Mouse (Mus musculus): Measurements from ENCODE around the gene Mrpl10.

Mrpl10 gene

DNA sequence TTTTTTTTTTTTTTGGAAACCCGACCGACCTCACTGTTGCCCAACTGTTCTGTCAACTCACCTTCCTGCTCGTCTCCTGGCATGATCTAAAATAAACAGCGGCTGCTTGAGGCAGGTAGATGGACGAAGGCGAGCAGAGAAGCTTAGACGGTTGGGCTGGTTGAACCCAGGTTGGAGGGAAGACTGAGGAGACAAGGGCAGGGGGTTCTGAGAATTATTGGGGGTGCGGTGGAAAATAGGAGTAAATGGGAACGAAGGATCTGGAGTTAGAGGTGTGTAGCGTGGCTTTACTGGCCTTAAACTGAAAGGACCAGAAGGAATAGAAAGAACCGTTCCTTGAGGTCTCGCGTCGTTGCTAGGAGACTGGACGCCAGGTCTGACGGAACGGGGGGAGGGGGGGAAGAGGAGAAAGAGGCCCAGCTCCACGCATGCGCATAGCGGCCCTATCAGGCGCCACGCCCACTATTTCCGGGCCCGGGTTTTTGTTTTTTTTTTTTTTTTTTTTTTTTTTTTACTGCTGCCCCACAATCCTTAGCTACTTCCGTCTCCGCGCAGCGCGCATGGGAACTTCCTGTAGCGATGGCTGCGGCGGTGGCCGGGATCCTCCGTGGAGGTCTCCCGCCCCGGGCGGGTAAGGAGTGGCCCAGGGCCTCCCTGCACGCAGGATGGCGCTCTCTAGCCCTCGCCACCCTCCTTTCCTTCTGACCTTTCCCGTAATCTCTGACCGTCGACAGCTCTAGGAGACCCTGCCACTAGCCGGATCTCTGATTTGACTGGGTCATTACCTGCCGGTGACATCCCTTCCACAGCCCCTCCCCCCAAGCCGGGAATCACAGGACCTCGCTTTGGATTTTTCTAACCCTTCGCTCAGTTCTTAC lies at the start of gene Mrpl10, which contains the start of gene Lrrc46:
Gene Mrpl10, plus strand, starts transcription at position 539 of the 878 bp plus-strand sequence.
Gene Lrrc46, minus strand, starts transcription at position 386 of the 878 bp plus-strand sequence.
- DNase-seq: peak; percentile 91

DNA sequence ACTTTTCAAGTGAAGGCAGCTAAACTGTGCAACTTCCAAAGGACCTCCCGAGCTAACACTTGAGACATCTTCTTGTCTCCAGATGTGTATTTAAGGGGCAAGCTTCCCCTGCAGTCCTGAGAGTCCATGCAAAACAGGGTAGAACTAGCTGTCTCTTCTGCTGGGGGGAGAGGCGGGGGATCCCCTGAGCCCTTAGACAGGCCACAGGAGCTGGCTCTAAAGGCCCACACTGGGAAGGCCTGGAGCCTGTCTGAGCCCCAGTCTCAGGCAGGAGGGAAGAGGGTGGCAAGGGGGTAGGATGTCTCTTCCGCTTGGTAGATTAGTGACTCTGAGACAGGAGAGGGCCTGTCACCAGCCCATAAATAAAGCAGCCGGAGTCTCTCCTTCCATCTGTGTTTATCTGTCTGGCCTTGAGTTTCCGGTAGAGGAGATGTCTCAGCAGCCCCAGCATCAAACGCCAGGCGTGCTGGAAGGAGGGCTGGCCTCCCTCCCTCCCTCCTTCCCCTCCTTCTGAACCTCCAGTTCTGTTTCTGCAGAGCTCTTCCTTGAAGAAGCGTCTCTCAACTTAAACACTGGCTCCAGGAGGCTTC lies 48.5 kb upstream of the Mrpl10 start:
- peak; percentile 43 for DNase-seq

DNA sequence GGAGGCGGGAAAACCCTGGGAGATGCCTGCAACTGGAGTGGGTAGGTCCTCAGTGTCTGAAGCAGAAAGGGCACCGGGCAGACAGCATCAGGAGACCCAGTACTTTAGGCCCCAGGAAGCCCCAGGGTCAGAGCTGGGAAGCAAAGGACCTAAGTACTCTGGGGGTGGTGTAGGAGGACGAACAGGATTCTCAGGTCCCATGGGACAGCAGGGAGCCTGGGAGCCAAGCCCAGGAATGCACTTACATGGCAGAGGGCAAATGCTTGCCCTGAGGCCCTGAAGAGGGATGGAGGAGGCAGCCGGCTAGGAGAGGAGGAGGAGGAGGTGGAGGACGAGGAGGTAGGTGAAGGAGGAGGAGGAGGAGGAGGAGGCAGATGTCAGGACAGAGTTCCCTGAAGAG lies 46.3 kb upstream of the Mrpl10 start:
- no peak for DNase-seq

DNA sequence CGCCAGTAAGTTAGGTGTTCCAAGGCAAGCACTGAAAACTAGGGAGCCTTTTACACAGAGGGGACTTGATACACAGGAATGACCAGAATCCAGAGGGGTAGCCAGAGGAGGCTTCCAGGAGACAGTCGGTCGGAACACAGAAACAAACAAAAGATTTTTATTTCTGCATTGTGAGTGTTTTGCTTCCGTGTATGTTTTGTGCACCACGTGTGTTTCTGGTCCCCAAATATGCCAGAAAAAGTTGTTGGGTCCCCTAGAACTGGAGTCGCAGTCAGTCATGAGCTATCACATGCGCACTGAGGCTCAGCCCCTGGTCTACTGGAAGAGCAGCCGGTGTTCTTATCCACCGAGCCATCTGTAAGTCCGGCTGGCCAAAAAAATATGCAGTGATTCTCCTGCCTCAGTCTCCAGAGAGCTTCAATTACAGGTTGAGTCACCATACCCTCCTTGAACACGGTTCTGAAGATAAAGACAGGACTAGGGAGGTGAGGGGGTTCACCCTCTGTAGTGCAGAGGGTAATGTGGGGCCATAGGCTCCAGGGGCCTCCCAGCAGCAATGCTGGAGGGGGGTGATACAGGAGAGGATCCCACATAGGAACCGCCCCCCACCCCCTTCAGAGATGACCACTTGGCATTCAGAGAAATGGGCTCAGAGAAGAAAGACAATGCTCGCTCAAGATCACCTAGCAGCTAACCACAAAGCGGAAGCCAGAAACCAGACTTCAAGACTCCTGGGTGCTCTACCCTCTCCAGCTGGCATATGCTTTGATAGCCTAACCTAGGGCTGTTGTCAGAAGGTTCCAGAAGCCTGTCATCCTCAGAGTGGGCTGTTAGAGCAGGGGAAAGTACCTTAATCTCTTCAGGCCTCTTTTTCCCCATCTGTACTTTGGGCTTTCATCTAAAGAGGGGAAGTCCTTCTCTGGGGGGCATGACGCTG lies 45.3 kb upstream of the Mrpl10 start:
- DNase-seq: peak; percentile 75

DNA sequence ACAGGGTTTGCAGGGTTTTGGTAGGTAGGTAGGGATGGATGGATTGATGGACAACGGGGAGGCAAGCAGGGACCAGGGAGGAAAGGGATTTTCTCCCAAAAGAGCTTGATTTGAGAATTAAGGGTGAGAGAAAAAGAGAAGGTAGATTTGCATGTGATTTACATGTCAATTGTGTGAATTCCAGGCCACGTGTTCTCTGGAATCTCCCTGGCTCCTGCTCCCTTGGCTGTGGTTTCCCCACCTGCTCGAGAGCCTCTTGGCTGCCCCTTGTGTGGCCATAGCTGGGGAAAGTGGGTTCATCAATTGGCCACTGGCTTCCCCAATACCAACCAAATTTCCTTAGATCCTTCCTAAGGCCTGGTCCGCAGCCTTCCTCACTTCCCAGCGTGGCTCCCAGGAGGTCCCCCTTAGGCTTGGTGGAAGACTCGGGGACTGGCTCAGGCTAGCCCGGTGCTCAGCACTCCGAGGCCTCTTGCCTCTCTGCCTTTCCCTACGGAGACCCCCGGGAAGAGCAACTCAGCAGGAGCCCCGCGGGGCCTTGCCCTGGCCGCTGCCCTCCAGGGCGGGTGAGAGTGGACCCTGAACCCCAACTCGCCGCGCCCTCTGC lies 44.5 kb upstream of the Mrpl10 start:
- DNase-seq: no peak

DNA sequence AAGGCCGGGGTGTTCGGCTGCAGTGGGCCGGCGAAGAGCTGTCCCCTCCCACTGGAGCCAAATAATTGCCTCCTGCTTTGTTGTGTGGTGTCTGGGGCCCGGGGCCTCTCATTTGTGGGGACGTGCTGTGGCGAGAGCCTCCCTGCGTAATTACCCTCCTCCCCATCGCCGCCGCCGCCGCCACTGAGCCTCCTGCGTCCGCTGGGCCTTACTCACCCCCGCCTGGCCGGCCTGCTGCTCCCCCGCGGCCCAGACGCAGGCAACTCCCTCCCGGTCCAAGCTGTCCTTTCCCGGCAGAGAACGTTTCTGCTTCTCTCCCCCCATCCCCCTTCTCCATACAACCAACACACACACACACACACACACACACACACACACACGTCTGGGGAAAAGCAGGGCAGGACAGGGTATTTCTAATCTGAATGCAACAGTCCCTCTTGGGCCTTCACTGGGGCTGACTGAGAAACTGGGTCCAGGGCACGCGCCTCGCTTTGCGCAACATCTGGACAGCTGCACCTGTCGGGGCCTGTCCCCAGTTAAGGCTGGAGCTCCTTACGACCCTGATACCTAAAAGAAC lies 43.9 kb upstream of the Mrpl10 start:
- DNase-seq: no peak

DNA sequence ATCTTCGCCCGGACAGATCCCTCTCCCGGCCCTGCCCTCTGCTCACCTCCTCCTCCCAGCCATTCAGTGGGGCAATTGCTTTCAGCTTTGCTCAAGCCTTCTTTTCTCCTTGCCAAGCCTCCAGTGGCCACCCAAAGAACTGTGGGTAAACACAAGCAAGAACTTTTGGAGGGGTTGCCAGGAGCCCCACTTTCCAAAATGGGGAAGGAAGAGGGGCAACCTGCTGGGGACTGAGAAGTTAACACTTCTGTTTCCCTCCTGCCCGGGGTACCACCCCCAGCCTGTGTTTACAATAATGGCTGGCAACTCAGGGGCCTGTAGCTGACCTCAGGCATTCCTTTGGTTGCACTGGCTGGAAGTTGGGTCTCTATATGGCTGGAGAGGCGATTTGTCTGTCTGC lies 38.2 kb upstream of the Mrpl10 start:
- DNase-seq: no peak

DNA sequence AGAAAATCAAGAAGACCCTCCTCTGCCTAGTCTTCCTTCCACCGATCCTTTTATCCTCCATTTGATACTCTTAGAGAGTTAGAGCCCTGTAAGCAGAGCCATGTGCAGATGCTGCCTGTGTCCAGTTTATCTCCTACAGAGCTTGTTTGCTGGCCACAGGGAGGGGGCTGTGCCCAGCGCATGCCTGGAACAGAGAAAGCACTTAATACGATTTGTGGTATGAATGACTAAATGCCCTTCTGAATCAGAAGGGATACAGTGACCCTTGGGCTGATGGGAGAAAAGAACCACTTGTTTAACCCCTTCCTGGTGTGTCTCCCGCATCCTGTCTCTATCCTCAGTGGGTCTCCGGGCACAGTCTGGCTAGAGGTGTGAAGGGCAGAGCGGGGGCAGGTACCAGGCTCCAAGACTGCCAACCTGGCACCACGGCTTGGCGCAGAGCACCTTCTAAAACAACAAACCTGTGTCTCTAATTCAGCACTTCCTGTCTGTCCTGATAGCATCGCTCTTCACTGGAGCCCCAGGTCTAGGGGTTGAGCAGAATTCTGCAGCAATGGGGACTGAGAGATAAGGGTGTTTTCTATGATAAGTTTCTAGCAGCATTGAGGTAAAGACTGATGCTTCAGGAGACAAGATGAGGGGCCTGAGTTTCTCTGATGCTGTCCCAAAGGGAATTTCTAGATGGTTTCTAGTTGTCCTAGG lies 34.1 kb upstream of the Mrpl10 start:
- no peak for DNase-seq

DNA sequence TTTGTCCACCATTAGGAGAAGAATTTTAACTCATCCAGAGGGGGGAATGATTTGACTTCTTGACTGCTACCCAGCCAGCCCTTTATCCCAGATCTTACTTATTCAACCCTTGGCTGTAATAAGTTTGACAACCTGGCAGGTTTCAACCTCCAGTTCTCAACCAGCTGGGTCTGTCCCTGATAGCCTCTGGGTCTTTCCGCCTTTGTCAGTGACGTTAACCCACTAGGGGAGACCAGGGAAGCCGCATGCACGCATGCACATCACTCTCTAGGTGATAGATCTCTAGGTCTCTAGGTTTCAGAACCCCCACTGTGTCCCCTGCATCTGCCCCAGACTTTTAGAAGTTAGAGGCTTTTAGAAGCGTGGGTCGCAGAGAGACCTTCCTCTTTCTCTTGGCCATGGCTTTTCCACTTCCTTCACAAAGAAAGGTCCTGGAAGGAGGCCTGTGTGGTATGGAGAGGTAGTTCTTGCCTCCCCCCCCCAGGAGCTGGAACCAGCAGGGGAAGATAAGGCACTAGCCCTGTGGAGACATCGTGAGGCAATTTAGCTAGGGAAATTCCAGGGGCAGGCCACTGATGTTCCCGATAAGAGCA lies 32.1 kb upstream of the Mrpl10 start:
- DNase-seq: no peak

DNA sequence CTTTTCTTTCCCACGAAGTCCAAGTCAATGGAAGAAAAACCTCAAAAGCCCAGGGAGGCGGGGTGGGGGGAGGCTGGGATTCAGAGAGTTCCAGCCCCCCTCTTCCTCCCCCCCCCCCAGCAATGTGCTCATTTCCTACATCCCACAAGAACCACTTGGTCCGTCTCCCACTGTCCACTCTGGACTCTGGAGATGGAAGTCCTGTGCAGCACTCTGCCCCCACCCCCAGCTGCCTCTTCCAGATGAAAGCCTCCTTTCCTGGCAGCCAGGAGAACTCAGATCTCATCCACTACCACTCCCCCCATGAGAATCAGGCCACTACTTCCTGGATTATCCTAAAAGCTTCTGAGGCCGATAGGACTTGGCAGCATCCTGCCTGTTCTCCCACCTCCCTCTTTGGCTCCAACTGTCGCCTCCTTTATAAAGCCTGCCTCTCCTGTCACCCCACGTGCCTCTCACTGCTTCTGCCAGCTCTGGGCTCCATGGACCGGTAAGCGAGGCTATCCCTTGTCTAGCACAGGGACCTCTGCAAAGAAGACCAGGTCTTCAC lies 28.2 kb upstream of the Mrpl10 start, which contains the start of gene Sp6:
Gene Sp6, plus strand, starts transcription at position 274 of the 550 bp plus-strand sequence.
- no peak for DNase-seq

DNA sequence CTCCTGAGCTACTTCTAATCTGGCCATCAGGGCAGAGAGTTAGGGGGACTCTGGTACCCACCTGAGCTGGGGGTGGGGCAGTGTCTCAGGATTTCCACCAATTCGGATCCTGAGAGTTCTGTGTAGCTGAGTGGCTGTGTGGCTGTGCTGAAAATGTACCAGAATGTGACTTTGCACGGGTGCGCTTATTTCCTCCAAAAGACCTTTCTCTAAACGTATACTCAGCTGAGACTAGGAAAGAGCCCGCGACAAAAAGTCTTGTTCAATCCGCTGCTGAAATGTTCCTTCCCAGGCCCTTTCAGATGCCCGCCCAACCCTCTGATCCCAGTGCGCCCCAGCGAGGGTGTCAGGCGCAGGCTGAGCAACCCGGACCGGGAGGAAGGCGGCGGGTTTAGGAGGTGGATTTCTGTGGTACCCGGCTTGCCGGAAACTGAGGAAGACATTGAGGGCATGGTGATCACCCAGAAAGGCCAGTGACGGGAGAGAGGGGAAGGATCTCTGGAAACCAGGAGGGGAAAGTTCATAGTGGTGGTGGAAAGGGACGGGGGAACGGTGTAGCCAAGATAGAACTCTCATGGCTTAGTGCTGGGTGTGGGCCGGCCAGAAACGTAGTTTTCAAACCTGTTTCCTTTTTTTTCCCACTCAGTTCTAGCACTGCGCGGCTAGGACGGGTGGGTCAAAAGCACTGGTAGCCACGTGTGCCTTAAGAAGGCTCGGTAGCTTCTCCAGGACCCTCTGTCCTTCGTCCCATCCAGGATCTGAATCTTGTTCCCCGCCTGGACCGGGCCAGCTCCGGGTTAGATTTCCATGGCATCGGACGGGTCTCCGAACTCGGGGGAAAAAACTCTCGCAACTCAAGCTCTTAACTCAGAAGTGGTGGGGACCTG lies 23.4 kb upstream of the Mrpl10 start:
- DNase-seq: no peak

DNA sequence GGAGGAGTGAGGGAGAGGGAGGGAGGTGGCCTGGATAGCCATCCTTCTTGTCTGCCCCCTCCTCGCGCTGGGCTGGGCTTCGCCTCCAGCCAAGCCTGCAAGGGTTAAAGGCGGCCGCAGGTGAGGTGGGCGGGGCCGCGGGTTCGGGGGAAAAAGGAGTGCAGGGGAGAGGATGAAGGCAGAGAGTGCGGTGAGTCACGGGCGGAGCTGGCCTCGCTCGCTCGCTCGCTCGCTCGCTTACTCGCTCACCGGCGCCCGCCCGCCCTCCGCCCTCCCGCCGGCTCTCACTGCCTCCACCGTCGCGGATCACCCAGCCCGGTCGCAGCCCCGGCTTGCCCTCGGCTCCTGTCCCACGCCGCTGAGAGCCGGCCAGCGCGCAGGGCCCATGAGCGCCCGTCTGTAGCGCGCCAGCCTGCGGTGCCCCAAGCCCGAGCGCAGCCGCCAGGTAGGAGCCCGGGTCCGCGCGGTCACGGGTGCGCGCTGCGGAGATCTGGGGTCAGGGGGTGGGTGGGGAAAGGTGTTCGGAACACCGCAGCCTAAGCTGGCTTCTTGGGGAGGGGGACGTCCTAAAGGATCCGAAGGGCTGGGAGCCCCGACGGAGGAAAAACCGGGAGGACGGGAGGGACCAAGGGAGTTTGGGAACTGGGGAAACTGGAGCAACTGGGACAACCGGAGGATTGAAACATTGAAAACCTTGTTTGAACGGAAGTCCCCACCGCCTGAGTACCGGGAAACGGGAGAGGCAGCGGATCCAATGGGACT lies 22.6 kb upstream of the Mrpl10 start:
- peak; percentile 62 for DNase-seq

DNA sequence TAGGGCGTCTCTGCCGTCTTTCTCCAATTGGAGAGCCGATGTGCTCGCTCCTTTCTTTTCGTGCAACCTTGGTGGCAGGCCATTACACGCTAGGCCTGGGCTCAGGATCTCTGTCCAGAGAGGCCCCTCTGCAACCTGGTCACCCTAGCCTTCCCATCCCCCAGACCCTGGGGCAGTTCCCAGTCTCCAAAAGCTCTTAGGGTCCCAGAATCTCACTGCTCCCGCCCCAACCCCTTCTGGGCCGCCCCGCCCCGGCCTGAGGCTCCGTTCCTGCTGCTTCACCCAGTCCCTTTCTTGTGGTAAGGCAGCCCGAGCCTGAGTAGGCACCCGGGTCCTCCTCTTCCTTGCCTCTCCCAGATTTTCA lies 22.0 kb upstream of the Mrpl10 start:
- DNase-seq: no peak

DNA sequence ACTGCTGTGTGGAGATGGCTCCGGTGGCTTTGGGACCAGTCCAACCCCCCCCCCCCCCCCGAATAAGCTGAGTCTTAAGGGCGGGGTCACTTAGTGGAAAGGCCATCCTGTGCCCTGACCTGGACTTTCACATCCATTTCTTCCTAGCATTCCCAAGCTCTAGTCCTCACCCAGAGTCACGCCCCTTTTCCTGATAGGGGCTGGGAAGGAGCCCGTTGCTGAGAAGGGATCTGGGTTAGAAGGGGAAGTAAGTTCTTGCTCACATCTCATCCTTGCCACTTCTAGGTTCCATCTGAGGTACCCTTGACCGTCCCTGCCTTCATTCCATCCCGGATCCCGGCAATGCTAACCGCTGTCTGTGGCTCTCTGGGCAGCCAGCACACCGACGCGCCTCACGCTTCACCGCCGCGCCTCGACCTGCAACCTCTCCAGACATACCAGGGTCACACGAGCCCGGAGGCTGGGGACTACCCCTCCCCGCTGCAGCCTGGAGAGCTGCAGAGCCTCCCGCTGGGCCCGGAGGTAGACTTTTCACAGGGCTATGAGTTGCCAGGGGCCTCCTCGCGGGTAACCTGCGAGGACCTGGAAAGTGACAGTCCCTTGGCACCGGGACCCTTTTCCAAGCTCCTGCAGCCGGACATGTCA lies 20.1 kb upstream of the Mrpl10 start:
- DNase-seq: no peak

DNA sequence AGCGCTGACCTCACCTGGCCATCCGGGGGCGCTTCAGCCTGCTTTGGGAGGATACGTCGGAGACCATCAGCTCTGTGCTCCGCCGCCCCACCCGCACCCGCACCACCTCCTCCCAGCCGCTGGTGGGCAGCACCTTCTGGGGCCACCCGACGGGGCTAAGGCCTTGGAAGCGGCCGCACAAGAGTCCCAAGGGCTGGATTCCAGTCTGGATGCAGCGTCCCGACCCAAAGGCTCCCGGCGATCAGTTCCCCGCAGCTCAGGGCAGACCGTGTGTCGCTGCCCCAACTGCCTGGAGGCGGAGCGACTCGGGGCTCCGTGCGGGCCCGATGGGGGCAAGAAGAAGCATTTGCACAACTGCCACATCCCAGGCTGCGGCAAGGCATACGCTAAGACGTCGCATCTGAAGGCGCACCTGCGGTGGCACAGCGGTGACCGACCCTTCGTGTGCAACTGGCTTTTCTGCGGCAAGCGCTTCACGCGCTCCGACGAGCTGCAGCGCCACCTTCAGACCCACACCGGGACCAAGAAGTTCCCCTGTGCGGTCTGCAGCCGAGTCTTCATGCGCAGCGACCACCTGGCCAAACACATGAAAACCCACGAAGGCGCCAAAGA lies 19.4 kb upstream of the Mrpl10 start:
- peak; percentile 90 for DNase-seq

DNA sequence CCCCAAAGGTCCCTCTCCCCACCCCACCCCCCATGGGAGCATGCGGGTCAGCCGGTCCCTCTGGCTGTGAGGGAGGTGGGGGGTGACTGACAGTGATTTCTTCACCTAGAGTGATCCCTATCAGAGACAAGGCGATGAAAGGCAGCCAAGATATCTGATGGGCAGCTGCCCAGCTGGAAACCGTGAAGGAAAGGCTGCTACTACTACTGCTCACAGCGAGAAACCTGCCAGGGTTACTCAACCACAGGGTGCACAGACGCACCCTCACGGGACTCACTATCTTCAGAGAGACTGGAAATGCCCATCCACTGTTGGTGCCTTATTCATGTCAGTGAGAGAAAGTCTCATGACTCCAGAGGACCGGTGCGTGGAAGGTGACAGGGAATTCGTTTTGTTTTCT lies 16.4 kb upstream of the Mrpl10 start:
- DNase-seq: no peak

DNA sequence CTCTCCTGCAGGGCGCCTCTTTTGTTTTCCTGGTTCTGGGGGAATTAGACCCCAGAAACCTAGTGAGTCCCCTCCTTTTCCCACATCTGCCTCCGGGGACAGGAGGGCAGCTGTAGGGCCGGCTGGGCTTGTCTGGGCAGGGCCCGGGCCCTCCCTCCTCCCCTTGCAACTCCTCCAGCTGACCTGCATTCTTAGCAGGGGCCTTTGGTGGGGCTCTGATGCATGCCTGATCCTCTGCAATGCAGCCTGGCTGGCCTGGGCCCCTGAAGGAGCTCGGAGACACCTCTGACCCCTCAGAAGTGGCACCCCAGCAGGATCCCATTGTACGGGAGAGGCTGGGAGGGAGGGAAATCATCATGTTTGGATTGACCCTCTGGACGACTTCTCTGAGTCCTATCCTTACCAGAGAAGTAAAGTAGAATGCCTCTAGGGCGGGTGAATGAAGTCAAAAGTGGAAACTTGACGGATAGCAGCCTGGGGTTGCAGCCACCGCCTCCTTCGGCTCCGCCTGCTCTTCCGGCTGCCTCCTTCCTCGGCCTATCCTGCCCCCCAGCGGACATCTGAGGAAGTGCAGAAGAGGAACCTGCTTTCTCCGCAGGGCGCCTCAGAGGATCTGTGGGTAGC lies 15.5 kb upstream of the Mrpl10 start:
- peak; percentile 94 for DNase-seq
